Mouse (Mus musculus): Measurements from ENCODE around the gene Cenpe. TPM values are rescaled to one million over a fixed set of nuclear protein-coding genes. Genes with fewer than 3 reads are reported as not detected.
"Not testable (repeated sequence)": the region's sequence is repeated elsewhere in the genome, so short reads cannot be mapped to it uniquely, and the experiment has no call there.

The Cenpe gene
- 46.7 and 49.3 TPM in 2 replicates for polyA plus RNA-seq (2014; fragmentation: Nextera tagmentation; extraction: Ambion mirVana)

GRCm38 (mm10) chr3:135211805-135212657 lies at the start of gene Cenpe:
Gene Cenpe (plus strand): TSS chr3:135212537.
- peaks cover 7% of the 10 kb centered on the region; the same call in 1 of the 2 replicates for H3K4me1 ChIP-seq (ENCODE audit: control insufficient read depth, insufficient read depth, low read length)
- ATAC-seq (ENCODE audit: low FRiP score, low TSS enrichment), result peak; percentile 95
- H3K9me3 ChIP-seq (ENCODE audit: control insufficient read depth, low read length), result no peaks in the 10 kb centered on the region
- peak within 1 kb of the TSS; percentile 69 for H3K4me2 ChIP-seq (replicated peaks; ENCODE audit: low read depth, low read length)
- peak within 1 kb of the TSS; percentile 97 for H3K4me3 ChIP-seq (ENCODE audit: low read length)
- H3K36me3 ChIP-seq (ENCODE audit: control insufficient read depth, insufficient read depth, low read length), result peaks cover 16% of the 10 kb centered on the region
- H3K9ac ChIP-seq (ENCODE audit: low read depth, low read length), result peak within 1 kb of the TSS; percentile 83
- H3K27me3 ChIP-seq (ENCODE audit: control insufficient read depth, insufficient read depth, low read length), result no peaks in the 10 kb centered on the region
- peak within 1 kb of the TSS; percentile 78 for H3K27ac ChIP-seq (ENCODE audit: low read depth, low read length)
- 4% methylated on average over 29 of the region's 29 CpGs for WGBS

- H3K4me3 ChIP-seq (ENCODE audit: low read length), result no peak overlapping the region
- no peaks in the 10 kb centered on the region for H3K4me1 ChIP-seq (ENCODE audit: control insufficient read depth, insufficient read depth, low read length)
- H3K9me3 ChIP-seq (ENCODE audit: control insufficient read depth, low read length), result no peaks in the 10 kb centered on the region
- no peak overlapping the region for H3K9ac ChIP-seq (ENCODE audit: low read depth, low read length)
- no peak for ATAC-seq (ENCODE audit: low FRiP score, low TSS enrichment)
- no peak overlapping the region for H3K27ac ChIP-seq (ENCODE audit: low read depth, low read length)
- H3K36me3 ChIP-seq (ENCODE audit: control insufficient read depth, insufficient read depth, low read length), result no peaks in the 10 kb centered on the region
- WGBS, result 61% methylated on average over 3 of the region's 3 CpGs
- no peaks in the 10 kb centered on the region for H3K27me3 ChIP-seq (ENCODE audit: control insufficient read depth, insufficient read depth, low read length)
- H3K4me2 ChIP-seq (replicated peaks; ENCODE audit: low read depth, low read length), result no peak overlapping the region
Measured at GRCm38 (mm10) chr3:135171898-135172446, 40.4 kb upstream of the Cenpe start.

- no peak overlapping the region for H3K9ac ChIP-seq (ENCODE audit: low read depth, low read length)
- no peaks in the 10 kb centered on the region for H3K27me3 ChIP-seq (ENCODE audit: control insufficient read depth, insufficient read depth, low read length)
- no peak overlapping the region for H3K4me3 ChIP-seq (ENCODE audit: low read length)
- ATAC-seq (ENCODE audit: low FRiP score, low TSS enrichment), result no peak
- WGBS, result 73% methylated on average over 6 of the region's 6 CpGs
- no peaks in the 10 kb centered on the region for H3K4me1 ChIP-seq (ENCODE audit: control insufficient read depth, insufficient read depth, low read length)
- H3K36me3 ChIP-seq (ENCODE audit: control insufficient read depth, insufficient read depth, low read length), result no peaks in the 10 kb centered on the region
- H3K9me3 ChIP-seq (ENCODE audit: control insufficient read depth, low read length), result no peaks in the 10 kb centered on the region
- no peak overlapping the region for H3K27ac ChIP-seq (ENCODE audit: low read depth, low read length)
- no peak overlapping the region for H3K4me2 ChIP-seq (replicated peaks; ENCODE audit: low read depth, low read length)
Measured at GRCm38 (mm10) chr3:135191861-135192260, 20.5 kb upstream of the Cenpe start.

- H3K9ac ChIP-seq (ENCODE audit: low read depth, low read length); ATAC-seq (ENCODE audit: low FRiP score, low TSS enrichment); H3K27me3 ChIP-seq (ENCODE audit: control insufficient read depth, insufficient read depth, low read length); H3K27ac ChIP-seq (ENCODE audit: low read depth, low read length); H3K9me3 ChIP-seq (ENCODE audit: control insufficient read depth, low read length); H3K4me2 ChIP-seq (replicated peaks; ENCODE audit: low read depth, low read length); H3K4me1 ChIP-seq (ENCODE audit: control insufficient read depth, insufficient read depth, low read length); H3K4me3 ChIP-seq (ENCODE audit: low read length); H3K36me3 ChIP-seq (ENCODE audit: control insufficient read depth, insufficient read depth, low read length): not testable (repeated sequence)
- WGBS, result 85% methylated on average over 2 of the region's 2 CpGs
Measured at GRCm38 (mm10) chr3:135198051-135198450, 14.3 kb upstream of the Cenpe start.

- no peak for ATAC-seq (ENCODE audit: low FRiP score, low TSS enrichment)
- no peak overlapping the region for H3K9ac ChIP-seq (ENCODE audit: low read depth, low read length)
- WGBS, result 86% methylated on average over 17 of the region's 17 CpGs
- H3K4me2 ChIP-seq (replicated peaks; ENCODE audit: low read depth, low read length), result no peak overlapping the region
- no peaks in the 10 kb centered on the region for H3K9me3 ChIP-seq (ENCODE audit: control insufficient read depth, low read length)
- no peak overlapping the region for H3K4me3 ChIP-seq (ENCODE audit: low read length)
- H3K36me3 ChIP-seq (ENCODE audit: control insufficient read depth, insufficient read depth, low read length), result no peaks in the 10 kb centered on the region
- no peaks in the 10 kb centered on the region for H3K27me3 ChIP-seq (ENCODE audit: control insufficient read depth, insufficient read depth, low read length)
- H3K4me1 ChIP-seq (ENCODE audit: control insufficient read depth, insufficient read depth, low read length), result no peaks in the 10 kb centered on the region
- H3K27ac ChIP-seq (ENCODE audit: low read depth, low read length), result no peak overlapping the region
Measured at GRCm38 (mm10) chr3:135200409-135201303, 11.7 kb upstream of the Cenpe start.

GRCm38 (mm10) chr3:135206621-135207020 lies 5.7 kb upstream of the Cenpe start:
- WGBS, result 46% methylated on average over 4 of the region's 4 CpGs
- Histone ChIP-seq H3K9ac (ENCODE audit: low read depth, low read length) (no peak overlapping the region), H3K9me3 (ENCODE audit: control insufficient read depth, low read length) (no peaks in the 10 kb centered on the region), H3K4me3 (ENCODE audit: low read length) (no peak overlapping the region), H3K36me3 (ENCODE audit: control insufficient read depth, insufficient read depth, low read length) (no peaks in the 10 kb centered on the region), H3K4me2 (replicated peaks; ENCODE audit: low read depth, low read length) (no peak overlapping the region), H3K4me1 (ENCODE audit: control insufficient read depth, insufficient read depth, low read length) (no peaks in the 10 kb centered on the region), H3K27ac (ENCODE audit: low read depth, low read length) (no peak overlapping the region), H3K27me3 (ENCODE audit: control insufficient read depth, insufficient read depth, low read length) (no peaks in the 10 kb centered on the region)
- ATAC-seq (ENCODE audit: low FRiP score, low TSS enrichment), result peak; percentile 63; the same call in 1 of the 2 replicates

- H3K36me3 ChIP-seq (ENCODE audit: control insufficient read depth, insufficient read depth, low read length), result peaks cover 22% of the 10 kb centered on the region
- no peaks in the 10 kb centered on the region for H3K27me3 ChIP-seq (ENCODE audit: control insufficient read depth, insufficient read depth, low read length)
- H3K27ac ChIP-seq (ENCODE audit: low read depth, low read length), result peak overlapping the region; percentile 51; the same call in 1 of the 2 replicates
- ATAC-seq (ENCODE audit: low FRiP score, low TSS enrichment), result peak; percentile 34; the same call in 1 of the 2 replicates
- peak overlapping the region; percentile 83 for H3K9ac ChIP-seq (ENCODE audit: low read depth, low read length)
- H3K9me3 ChIP-seq (ENCODE audit: control insufficient read depth, low read length), result no peaks in the 10 kb centered on the region
- H3K4me3 ChIP-seq (ENCODE audit: low read length), result peak overlapping the region; percentile 97
- peaks cover 7% of the 10 kb centered on the region; the same call in 1 of the 2 replicates for H3K4me1 ChIP-seq (ENCODE audit: control insufficient read depth, insufficient read depth, low read length)
- WGBS, result under 1% methylated on average over 26 of the region's 26 CpGs
- H3K4me2 ChIP-seq (replicated peaks; ENCODE audit: low read depth, low read length), result peak overlapping the region; percentile 69
Measured at GRCm38 (mm10) chr3:135212658-135213350, 467 bp downstream of the Cenpe start.

GRCm38 (mm10) chr3:135232058-135232457 lies 19.7 kb downstream of the Cenpe start:
- H3K9ac ChIP-seq (ENCODE audit: low read depth, low read length), result no peak overlapping the region
- ATAC-seq (ENCODE audit: low FRiP score, low TSS enrichment), result no peak
- H3K27ac ChIP-seq (ENCODE audit: low read depth, low read length), result no peak overlapping the region
- peaks cover 75% of the 10 kb centered on the region for H3K36me3 ChIP-seq (ENCODE audit: control insufficient read depth, insufficient read depth, low read length)
- no peaks in the 10 kb centered on the region for H3K27me3 ChIP-seq (ENCODE audit: control insufficient read depth, insufficient read depth, low read length)
- no peak overlapping the region for H3K4me2 ChIP-seq (replicated peaks; ENCODE audit: low read depth, low read length)
- no peak overlapping the region for H3K4me3 ChIP-seq (ENCODE audit: low read length)
- no peaks in the 10 kb centered on the region for H3K9me3 ChIP-seq (ENCODE audit: control insufficient read depth, low read length)
- 85% methylated on average over 3 of the region's 3 CpGs for WGBS
- H3K4me1 ChIP-seq (ENCODE audit: control insufficient read depth, insufficient read depth, low read length), result no peaks in the 10 kb centered on the region

Measured in kidney, embryonic 14.5 days (tissue).